Mouse (Mus musculus) embryonic facial prominence, embryonic 11.5 days (tissue): ENCODE measurements at regions not wholly inside any gene's neighbourhood (a gene's known extent, or its start where the extent isn't known, plus 50 kb on each side); places are given as distances from the start of the nearest gene placed in this dataset.
A peak's percentile ranks its signal among the peaks of the same experiment; 100 is the strongest.

Experiments
- ATAC-seq: fragments of 200-750 bp; cut with Nextera tagmentation; replicated peaks from 2 replicates; pipeline ENCODE4 v1.8.0; 2017; ENCODE audit warnings: low read depth; ENCODE audit not compliant: insufficient number of reproducible peaks, low FRiP score, low TSS enrichment
- DNase-seq: peaks from one replicate; pipeline ENCODE4 v3.0.0-alpha.2; 2015; ENCODE audit warnings: low spot score
- H3K27ac ChIP-seq: fragments of 300-500 bp; sonication (generic); replicated peaks from 2 replicates; pipeline ENCODE4 v1.5.1; 2014; ENCODE audit warnings: mild to moderate bottlenecking, low read depth, low read length, control low read depth
- H3K27me3 ChIP-seq: fragments of 300-500 bp; sonication (generic); 2 replicates; pipeline ENCODE4 v1.6.1; 2014; ENCODE audit warnings: mild to moderate bottlenecking, low read length, moderate library complexity, mixed read lengths; ENCODE audit not compliant: control insufficient read depth, insufficient read depth
- H3K36me3 ChIP-seq: fragments of 300-500 bp; sonication (generic); replicated peaks from 2 replicates; pipeline ENCODE4 v1.6.1; 2014; ENCODE audit warnings: low read depth, mild to moderate bottlenecking, low read length, moderate library complexity, mixed read lengths; ENCODE audit not compliant: control insufficient read depth, insufficient read depth
- H3K4me1 ChIP-seq: fragments of 300-500 bp; sonication (generic); 2 replicates; pipeline ENCODE4 v1.6.1; 2014; ENCODE audit warnings: low read length, mixed read lengths; ENCODE audit not compliant: control insufficient read depth, insufficient read depth
- H3K4me2 ChIP-seq: fragments of 300-500 bp; sonication (generic); 2 replicates; pipeline ENCODE4 v1.6.1; 2014; ENCODE audit warnings: low read depth, mild to moderate bottlenecking, control low read depth, low read length, moderate library complexity
- H3K4me3 ChIP-seq: fragments of 300-500 bp; sonication (generic); 2 replicates; pipeline ENCODE4 v1.5.1; 2014; ENCODE audit warnings: low read depth, low read length, control low read depth
- H3K9ac ChIP-seq: fragments of 300-500 bp; sonication (generic); replicated peaks from 2 replicates; pipeline ENCODE4 v1.6.1; 2014; ENCODE audit warnings: mild to moderate bottlenecking, control low read depth, low read length
- H3K9me3 ChIP-seq: fragments of 300-500 bp; sonication (generic); replicated peaks from 2 replicates; pipeline ENCODE4 v1.6.1; 2016; ENCODE audit warnings: mild to moderate bottlenecking, low read length, inconsistent platforms, mixed read lengths; ENCODE audit not compliant: control insufficient read depth
- WGBS: fragments of 180-500 bp; shearing (Covaris S2); extraction: QIAGEN DNeasy Blood & Tissue Kit; methylation state at CpG from one replicate; pipeline ENCODE4 v1.1.7; 2014; 5-methylcytosine and 5-hydroxymethylcytosine counted together

GRCm38 (mm10) chr2:157633286-157633685 lies 62.2 kb upstream of the Blcap start:
- DNase-seq (no peak), ATAC-seq (no peak)
- no peak overlapping the region for H3K4me2 ChIP-seq
- WGBS, result 49% methylated on average over 7 of the region's 7 CpGs
- H3K9me3 ChIP-seq, result no peaks in the 10 kb centered on the region
- no peaks in the 10 kb centered on the region for H3K36me3 ChIP-seq
- no peak overlapping the region for H3K27ac ChIP-seq
- H3K4me1 ChIP-seq, result no peaks in the 10 kb centered on the region
- no peaks in the 10 kb centered on the region for H3K27me3 ChIP-seq
- no peak overlapping the region for H3K9ac ChIP-seq
- H3K4me3 ChIP-seq, result no peak overlapping the region

- Histone ChIP-seq H3K9me3 (no peaks in the 10 kb centered on the region), H3K4me2 (no peak overlapping the region), H3K36me3 (no peaks in the 10 kb centered on the region), H3K27ac (no peak overlapping the region), H3K27me3 (no peaks in the 10 kb centered on the region), H3K4me1 (no peaks in the 10 kb centered on the region), H3K9ac (no peak overlapping the region), H3K4me3 (no peak overlapping the region)
- DNase-seq (peak; percentile 93), ATAC-seq (no peak)
- 8% methylated on average over 14 of the region's 14 CpGs for WGBS
Measured at GRCm38 (mm10) chr2:157635670-157636069, 64.6 kb upstream of the Blcap start.

GRCm38 (mm10) chr2:157640873-157641272 lies 69.8 kb upstream of the Blcap start:
- Histone ChIP-seq H3K9ac (no peak overlapping the region), H3K4me1 (no peaks in the 10 kb centered on the region), H3K36me3 (no peaks in the 10 kb centered on the region), H3K27ac (no peak overlapping the region), H3K4me3 (no peak overlapping the region), H3K4me2 (no peak overlapping the region), H3K9me3 (no peaks in the 10 kb centered on the region), H3K27me3 (no peaks in the 10 kb centered on the region)
- 34% methylated on average over 4 of the region's 4 CpGs for WGBS
- DNase-seq (no peak), ATAC-seq (no peak)

GRCm38 (mm10) chr2:157663584-157664375 lies 73.4 kb upstream of the Ctnnbl1 start:
- Histone ChIP-seq H3K4me1 (no peaks in the 10 kb centered on the region), H3K27ac (no peak overlapping the region), H3K27me3 (no peaks in the 10 kb centered on the region), H3K9me3 (no peaks in the 10 kb centered on the region), H3K4me2 (no peak overlapping the region), H3K4me3 (no peak overlapping the region), H3K36me3 (no peaks in the 10 kb centered on the region), H3K9ac (no peak overlapping the region)
- DNase-seq (peak; percentile 87), ATAC-seq (no peak)
- WGBS, result 32% methylated on average over 20 of the region's 20 CpGs

- 59% methylated on average over 6 of the region's 6 CpGs for WGBS
- no peak for DNase-seq
- H3K4me2 ChIP-seq, result no peak overlapping the region
Measured at GRCm38 (mm10) chr2:157664481-157664880, 72.7 kb upstream of the Ctnnbl1 start.

GRCm38 (mm10) chr2:157670191-157670590 lies 67.0 kb upstream of the Ctnnbl1 start:
- no peaks in the 10 kb centered on the region for H3K9me3 ChIP-seq
- DNase-seq (no peak), ATAC-seq (no peak)
- WGBS, result 87% methylated on average over 2 of the region's 2 CpGs
- H3K27ac ChIP-seq, result no peak overlapping the region
- no peaks in the 10 kb centered on the region for H3K36me3 ChIP-seq
- no peak overlapping the region for H3K9ac ChIP-seq
- H3K4me3 ChIP-seq, result no peak overlapping the region
- H3K4me1 ChIP-seq, result no peaks in the 10 kb centered on the region
- no peaks in the 10 kb centered on the region for H3K27me3 ChIP-seq
- no peak overlapping the region for H3K4me2 ChIP-seq

More at GRCm38 (mm10) chr2:157664481-157664880, 72.7 kb upstream of the Ctnnbl1 start:
- H3K36me3 ChIP-seq, result no peaks in the 10 kb centered on the region
- no peaks in the 10 kb centered on the region for H3K27me3 ChIP-seq
- no peaks in the 10 kb centered on the region for H3K9me3 ChIP-seq
- no peak for ATAC-seq
- no peak overlapping the region for H3K4me3 ChIP-seq
- no peaks in the 10 kb centered on the region for H3K4me1 ChIP-seq
- no peak overlapping the region for H3K27ac ChIP-seq
- H3K9ac ChIP-seq, result no peak overlapping the region

GRCm38 (mm10) chr2:157674906-157675305 lies 62.3 kb upstream of the Ctnnbl1 start:
- WGBS, result 78% methylated on average over 19 of the region's 19 CpGs
- DNase-seq, result no peak
- Histone ChIP-seq H3K9me3 (no peaks in the 10 kb centered on the region), H3K4me3 (no peak overlapping the region), H3K9ac (no peak overlapping the region), H3K27me3 (no peaks in the 10 kb centered on the region), H3K4me2 (no peak overlapping the region), H3K4me1 (no peaks in the 10 kb centered on the region), H3K36me3 (no peaks in the 10 kb centered on the region), H3K27ac (no peak overlapping the region)
- no peak for ATAC-seq

GRCm38 (mm10) chr2:157676396-157677176 lies 60.6 kb upstream of the Ctnnbl1 start:
- Histone ChIP-seq H3K36me3 (no peaks in the 10 kb centered on the region), H3K27me3 (no peaks in the 10 kb centered on the region), H3K27ac (no peak overlapping the region), H3K4me1 (no peaks in the 10 kb centered on the region), H3K9ac (no peak overlapping the region), H3K4me2 (no peak overlapping the region), H3K4me3 (no peak overlapping the region), H3K9me3 (no peaks in the 10 kb centered on the region)
- peak; percentile 52; the same call in 1 of the 2 replicates for ATAC-seq
- no peak for DNase-seq
- 53% methylated on average over 10 of the region's 10 CpGs for WGBS
